Mouse (Mus musculus): ENCODE measurements around the gene Scd3.
"Not testable (repeated sequence)": the region's sequence is repeated elsewhere in the genome, so short reads cannot be mapped to it uniquely, and the experiment has no call there.

Scd3 gene

DNA sequence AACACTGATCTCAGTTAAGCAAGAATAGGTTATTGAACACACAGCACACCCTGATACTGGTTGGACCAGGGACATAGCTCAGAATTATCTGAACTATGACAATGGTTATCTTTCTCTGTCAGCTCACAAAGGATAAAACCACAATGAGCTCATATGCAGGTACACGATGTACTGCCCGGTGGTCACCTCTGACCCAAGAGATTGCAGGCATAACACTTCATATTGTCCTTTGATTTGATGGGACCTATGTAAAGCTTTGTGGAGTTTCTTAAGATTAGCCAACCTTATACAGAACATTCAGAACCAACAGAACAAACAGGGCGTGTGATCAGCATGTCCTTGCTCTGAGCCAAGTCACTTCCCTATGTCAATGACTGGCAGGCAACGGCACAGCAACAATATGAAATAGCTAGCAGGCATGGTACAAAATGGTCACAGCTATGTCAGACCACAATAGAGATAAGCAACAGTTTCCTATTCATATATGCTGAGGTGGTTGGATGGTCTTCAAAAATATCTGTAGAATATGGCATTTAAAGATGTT is 28.6 kb downstream of the Scd3 start:
- in situ Hi-C loops (cut with MboI, MseI): no loop called here

DNA sequence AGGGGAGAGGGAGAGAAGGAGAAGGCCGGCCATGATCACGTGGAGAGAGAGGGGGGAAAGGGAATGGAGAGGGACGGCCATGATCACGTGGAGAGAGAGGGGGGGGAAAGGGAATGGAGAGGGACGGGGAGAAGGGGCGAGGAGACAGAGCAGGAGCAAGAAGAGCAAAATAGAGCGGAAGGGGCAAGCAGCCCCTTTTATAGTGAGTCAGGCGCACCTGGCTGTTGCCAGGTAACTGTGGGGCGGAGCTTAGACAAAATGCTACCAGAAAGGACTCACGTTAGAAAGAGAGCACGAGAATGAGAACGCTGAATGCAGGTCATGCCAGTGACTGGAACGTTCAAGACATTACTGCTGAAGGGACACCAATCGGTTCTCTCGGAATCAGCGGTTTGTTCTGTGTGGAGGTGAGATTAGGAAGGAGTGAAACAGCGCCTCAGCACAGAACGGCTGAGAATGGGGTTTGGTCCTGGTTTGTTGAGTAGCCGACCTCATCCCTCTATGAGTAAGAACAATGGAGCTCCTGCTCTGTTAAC is 34.5 kb downstream of the Scd3 start:
- in situ Hi-C loops (cut with MboI, MseI): no loop called here

DNA sequence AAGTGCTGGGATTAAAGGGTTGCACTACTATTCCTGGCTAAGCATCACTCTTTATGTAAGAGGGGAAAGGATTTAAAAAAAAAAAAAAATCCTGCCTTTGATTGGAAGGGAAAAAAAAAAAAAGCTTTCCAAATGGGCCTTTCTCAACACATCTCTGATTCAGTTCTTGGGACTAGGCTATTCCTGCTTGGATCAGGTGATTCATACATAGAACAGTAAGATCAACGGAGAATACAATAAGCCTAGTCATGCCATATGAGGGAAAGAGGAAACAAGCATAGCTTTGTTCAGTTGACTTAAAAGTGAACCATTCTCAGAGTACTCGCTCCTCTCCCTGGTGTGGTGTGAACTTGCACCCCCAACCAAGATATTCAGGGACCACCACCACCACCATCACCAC is 35.8 kb downstream of the Scd3 start:
- in situ Hi-C loops (cut with MboI, MseI): no loop called here

DNA sequence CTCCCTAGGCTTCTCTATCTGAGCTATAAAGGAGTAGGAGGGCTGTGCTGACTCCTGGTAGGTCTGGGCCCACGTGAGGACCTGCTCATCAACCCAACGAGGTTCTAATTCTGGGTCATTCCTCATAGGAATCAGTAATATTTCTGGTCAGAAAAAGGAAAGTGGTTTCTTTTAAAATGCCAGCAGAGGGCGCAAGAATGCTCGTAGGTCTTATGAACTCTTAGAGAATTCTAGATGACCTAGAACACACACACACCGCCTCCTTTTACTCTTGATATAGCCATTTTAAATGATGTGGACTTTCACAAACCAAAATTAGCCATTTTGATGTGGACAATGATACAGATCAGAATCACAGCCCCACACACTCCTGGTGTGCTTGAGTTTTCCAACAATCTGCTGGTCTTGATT is 42.7 kb downstream of the Scd3 start:
- in situ Hi-C loops (cut with MboI, MseI): loop anchor here (5.0 kb wide), 1 partner anchor 52 kb away; no protein-coding TSS in a partner anchor

DNA sequence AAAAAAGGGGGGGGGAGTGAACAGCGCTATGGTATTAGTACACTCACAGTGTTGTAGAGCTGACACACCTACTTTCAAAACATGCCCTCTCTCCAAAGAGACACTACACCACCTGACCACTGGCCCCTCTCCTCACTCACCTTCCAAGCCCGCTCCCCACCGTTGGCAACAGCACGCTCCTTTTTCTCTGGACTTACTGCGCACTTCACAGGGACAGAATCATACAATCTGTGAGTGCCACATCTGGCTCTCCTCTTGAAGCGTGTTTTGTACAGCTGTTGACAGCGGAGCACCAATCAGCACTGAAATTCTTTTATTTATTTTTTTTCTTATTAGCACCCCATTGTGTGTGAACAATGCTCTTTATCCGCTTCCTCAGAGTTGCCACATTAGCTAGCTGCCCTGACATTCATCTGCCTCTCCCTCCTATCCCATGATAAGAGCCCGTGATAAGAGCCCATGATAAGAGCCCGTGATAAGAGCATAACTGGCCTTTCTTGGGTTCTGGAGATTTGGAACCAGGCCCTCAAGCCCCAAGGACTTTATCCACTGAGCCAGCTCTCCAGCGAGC is 43.4 kb downstream of the Scd3 start:
- in situ Hi-C loops (cut with MboI, MseI): loop anchor here (5.0 kb wide), 1 partner anchor 51 kb away; no protein-coding TSS in a partner anchor

DNA sequence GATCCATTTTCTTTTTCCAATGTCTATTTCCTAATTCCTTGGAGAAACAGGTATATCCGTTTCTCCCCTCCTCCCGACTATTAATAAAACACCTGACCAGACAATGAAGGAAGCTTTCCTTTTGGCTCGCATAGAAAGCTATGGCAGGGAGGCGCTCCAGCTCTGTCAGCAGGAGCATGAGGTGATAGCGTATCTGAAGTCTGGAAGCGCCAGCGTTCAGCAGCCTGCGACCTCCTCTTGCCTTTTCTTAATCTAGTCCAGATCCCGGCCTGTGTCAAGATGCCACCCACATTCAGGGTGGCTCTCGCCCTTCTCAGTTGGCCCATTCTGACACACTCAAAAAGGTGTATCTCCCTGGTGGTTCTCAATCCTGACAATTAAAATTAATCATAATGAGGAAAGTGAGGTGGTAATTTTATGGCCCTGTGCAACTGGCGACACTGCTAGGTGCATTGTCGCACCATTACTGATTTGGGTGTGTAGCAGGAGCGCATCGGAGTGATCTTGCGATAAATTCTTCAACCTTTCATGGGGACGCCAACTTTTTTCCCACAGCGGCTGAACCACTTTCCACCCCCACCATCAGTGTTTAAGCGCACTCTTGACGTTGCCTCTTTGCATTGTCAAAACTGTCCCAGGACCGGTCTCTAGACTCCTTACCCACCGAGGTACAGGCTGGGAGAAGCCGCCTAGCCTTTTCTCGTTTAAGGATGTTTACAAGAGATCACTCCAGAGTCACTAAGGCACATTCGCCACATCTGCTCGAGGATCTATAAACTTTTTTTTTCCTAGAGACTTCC is 44.4 kb downstream of the Scd3 start:
- in situ Hi-C loops (cut with MboI, MseI): loop anchor here (5.0 kb wide), 1 partner anchor 50 kb away; no protein-coding TSS in a partner anchor

DNA sequence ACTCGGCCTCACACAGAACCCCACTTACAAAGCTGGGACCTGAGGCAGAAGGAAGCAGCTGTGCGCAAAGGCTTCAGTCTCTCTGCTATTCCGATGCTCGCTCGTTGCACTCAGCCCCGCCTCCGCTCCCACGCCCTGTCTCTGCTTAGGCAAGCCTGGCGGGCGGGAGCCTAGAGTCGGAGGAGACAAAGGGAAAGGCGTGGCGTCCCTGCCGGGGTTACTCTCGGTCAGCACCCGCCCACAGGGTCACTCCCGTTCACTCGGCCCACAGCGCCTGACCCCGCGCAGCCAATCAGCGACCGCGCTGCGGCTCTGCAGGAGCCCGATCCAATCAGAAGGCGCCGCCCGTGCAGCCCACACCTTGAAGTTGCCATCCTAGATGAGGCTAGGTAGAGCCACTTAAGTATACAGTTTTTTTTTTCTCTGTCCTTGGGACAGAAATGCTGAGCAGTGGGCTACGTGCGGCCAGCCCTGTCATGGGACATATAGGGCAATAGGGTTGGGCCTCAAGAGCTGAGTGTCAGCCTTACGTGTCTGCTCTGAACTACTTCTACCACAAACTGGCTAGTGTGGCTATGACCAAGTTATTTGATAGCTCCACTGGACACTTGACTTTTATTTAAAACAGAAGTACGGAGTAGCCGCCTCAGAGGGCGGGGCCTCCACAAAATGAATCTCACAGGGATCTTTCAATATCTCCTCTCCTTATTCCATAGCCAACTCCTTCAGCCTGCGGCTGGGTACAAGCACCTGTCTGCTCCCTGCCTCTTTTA is 45.2 kb downstream of the Scd3 start:
- in situ Hi-C loops (cut with MboI, MseI): loop anchor here (5.0 kb wide), 1 partner anchor 49 kb away; no protein-coding TSS in a partner anchor

DNA sequence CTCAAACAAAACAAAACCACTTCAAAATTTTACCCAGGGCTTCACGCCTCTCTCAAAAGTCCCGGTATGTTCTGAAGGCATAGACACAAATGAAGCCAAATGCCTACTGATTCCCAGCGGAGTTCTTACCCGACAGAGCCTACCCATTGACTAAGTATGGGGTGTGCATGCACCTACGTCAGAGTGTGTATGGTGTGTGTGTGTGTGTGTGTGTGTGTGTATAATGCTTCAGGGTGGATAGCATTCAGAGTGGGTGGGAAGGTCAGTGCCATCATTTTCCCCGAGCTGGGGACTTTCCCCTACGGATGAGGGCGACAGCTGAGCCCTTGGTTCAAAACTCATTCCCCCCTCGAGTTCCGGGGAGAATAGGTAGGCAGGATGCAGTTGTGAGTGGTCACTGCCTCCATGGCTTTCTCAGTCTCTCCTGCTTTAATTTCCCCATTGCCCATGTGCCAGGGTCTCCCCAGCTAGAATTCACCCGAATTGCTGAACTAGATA is 45.8 kb downstream of the Scd3 start:
- in situ Hi-C loops (cut with MboI, MseI): loop anchor here (5.0 kb wide), 1 partner anchor 48 kb away; no protein-coding TSS in a partner anchor

DNA sequence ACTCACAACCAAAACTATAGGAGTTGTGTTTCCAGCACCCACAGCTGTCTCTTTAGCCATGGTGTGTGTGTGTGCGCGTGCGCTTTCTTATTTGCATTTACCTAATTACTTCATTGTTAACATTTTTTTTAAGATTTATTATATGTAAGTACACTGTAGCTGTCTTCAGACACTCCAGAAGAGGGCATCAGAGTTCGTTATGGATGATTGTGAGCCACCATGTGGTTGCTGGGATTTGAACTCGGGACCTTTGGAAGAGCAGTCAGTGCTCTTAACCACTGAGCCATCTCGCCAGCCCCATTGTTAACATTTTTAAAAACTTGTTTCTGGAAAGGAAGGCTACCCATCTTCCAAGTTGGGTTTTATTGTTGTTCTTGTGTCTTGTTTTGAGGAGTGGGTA is 48.1 kb downstream of the Scd3 start:
- in situ Hi-C loops (cut with MboI, MseI): not testable (repeated sequence)

DNA sequence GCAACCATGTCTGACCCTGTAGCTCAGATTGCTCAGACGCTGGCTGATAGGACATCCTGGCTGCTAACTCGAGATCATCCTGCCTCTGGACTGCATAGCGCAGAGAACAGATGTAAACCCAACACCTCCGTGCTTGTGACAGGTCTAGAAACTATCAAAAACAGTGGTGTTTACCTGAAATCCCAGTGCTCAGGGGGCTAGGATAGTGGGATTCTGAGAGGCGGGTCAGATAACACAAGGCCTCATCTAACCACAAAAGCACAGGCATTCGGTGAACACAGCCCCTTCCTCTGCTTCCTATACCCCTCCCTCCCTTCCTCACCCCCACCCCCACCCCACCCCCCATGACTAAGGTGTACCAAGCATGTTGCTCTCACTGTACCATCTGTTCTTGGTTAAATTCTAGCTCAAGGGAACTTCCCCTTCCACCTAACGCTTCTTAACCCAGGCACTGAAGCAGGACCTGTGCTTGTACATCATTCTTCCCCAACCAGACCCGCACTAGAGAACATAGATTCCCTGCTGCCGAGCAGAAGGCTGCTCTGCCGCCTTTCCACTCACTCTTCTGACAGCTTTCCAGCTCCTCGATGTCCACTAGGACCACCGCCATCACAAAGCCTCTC is 49.0 kb downstream of the Scd3 start:
- in situ Hi-C loops (cut with MboI, MseI): no loop called here

DNA sequence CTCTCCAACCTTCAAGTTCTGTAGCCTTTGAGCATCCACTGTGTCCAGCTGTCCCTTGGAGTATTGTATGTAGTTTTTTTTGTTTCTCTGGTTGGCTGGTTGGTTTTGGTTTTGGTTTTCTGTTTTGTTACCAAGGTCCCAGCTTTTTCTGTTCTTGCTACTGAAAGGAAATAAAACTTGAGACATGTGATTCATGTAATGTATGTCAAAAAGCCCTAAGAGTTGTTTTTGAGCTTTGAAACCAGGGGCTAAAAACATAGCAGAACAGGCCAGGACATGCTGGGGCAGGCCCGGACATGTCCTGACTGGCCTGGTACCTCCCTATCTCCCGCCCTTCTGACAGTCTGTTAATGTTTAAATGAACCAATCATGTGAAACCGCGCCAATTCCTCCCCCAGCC is 51.0 kb downstream of the Scd3 start:
- in situ Hi-C loops (cut with MboI, MseI): not testable (repeated sequence)

DNA sequence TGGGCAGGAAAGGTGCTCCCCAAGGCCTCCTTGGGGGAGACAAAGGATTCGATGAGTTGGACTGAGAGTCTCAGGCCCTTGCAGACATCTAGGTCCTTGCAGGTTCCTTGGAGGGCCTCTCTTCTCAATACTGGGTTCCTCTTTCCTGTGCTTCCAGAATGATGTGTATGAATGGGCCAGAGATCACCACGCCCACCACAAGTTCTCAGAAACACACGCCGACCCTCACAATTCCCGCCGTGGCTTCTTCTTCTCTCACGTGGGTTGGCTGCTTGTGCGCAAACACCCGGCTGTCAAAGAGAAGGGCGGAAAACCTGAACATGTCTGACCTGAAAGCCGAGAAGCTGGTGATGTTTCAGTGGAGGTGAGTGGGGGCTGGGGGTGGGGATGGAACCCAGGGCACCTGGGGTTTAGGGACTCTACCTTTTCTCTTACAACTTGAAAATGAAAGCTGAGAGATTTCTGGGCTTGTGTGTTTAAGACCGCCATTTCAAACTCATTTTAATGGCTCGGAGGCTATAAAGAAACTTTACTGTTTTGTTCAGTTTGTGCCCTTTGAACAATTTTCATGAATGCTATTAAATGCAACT is 54.4 kb downstream of the Scd3 start:
- in situ Hi-C loops (cut with MboI, MseI): no loop called here

DNA sequence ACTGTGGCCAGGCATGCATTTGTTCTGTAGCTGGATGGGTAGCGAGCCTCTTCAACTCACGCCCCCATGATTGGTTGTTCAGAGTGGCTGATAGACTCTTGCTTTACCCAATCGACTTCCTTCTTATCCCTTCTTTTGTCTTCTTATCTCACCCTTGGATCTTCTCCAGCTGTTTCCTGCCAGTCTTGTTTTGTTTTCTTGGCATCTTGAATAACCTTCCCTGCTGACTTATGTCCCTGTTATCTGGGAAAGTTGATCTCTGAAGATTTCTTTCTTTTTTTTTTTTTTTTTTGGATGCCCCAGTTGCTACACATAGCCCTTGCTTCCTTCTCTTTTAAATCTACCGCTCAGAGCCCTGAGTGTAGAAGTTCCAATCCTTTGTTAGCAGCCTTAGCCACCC is 56.4 kb downstream of the Scd3 start:
- in situ Hi-C loops (cut with MboI, MseI): no loop called here

DNA sequence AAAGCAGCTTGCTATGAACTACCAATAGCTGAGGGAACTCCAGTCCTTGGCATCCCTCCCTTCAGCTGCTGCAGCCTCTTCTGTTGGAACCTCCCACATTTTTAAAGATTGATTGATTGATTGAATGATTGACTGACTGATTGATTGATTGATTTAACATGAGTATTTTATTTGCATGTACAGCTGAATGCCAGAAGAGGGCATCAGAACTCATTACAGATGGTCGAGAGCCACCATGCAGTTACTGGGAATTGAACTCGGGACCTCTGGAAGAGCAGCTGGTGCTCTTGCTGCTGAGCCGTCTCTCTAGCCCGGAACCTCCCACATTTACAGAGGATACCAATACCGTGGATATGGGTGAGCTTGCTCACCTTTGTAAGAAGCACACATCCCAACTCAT is 57.4 kb downstream of the Scd3 start:
- in situ Hi-C loops (cut with MboI, MseI): no loop called here

DNA sequence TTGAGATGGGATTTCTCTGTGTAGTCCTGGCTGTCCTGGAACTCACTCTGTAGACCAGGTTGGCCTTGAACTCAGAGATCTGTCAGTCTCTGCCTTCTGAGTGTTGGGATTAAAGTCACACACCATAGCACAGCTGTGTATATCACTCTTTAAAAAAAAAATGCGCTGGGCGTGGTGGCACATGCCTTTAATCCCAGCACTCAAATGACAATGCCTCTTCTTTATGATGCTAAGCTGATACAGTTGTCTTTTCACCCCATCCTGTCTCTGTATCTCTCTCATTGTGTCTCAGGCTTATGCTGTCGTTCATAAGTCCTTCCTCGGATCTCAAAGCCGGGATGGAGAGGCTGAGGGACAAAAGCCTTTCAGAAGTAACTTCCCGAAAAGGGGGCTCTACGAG is 58.7 kb downstream of the Scd3 start:
- in situ Hi-C loops (cut with MboI, MseI): no loop called here

DNA sequence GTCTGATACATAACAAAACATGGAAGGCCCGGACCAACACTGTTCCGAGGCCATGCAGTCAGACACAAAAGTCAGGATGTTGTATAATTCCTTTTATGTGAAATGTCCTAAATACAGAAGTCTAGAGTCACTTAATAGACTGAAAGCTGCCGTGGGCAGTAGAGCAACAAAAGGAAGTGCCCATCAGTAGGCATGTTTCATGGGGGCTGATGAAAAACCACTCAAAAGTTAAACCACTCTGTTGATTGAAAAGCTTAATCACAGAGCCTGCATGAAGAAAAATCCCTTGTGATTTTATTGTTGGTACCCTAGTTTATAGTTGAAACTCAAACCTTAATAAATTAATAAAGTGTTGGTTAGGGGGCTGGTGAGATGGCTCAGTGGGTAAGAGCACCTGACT is 60.5 kb downstream of the Scd3 start:
- in situ Hi-C loops (cut with MboI, MseI): no loop called here

DNA sequence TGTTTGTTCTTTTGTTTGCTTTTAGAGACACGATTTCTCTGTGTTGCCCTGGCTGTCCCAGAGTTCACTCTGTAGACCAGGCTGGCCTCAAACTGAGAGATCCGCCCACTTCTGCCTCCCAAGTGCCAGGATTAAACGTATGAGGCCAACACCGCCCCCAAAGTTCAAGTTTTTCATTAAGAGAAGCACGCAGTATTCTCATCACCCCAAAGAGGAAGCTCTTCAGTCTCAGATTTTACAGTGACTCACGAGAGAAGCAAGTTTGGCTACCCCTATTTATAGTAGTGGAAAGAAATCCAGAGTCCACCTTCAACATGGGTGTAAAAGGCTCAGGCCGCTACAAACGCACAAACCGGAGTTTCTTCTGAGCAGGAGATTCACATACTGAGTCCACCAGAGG is 61.2 kb downstream of the Scd3 start:
- in situ Hi-C loops (cut with MboI, MseI): no loop called here

DNA sequence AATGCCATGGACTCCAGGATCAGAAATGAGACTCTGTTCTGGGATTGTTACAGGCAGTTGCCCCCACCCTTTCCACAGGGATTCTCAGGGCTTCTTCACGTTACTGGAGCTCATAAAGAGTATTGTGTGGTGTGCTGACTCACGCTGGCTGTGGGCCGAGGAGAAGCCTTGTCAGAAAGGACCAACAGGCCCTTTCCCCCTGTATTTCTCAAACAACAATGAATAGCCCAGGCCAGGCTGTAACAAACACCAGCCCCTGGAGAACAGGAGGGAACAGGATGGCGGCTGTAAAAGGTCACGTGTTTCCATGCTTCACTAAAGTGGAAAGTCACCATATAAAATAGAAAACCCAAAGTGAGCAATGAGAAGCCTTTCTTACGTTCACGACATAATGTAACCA is 62.2 kb downstream of the Scd3 start:
- in situ Hi-C loops (cut with MboI, MseI): no loop called here

DNA sequence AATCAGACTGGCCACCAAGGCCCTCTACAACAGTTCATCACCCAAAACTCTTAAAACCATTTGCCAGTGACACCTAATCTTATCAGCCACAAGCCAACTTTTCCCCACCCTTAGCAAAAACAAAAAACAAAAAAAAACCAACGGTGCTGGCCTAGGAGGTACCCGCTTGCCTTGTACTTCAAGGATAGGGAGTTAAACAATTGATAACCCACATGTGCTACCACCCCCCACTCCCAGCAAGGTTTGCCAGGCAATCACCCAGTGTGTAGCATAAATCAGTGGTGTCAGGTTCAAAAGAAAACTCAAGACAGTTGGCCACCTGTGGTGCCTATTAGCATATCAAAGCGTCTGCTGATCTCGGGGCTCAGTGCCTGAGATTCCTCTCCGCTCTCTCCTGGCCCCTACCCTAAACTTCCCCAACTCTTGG is 62.9 kb downstream of the Scd3 start:
- in situ Hi-C loops (cut with MboI, MseI): no loop called here

DNA sequence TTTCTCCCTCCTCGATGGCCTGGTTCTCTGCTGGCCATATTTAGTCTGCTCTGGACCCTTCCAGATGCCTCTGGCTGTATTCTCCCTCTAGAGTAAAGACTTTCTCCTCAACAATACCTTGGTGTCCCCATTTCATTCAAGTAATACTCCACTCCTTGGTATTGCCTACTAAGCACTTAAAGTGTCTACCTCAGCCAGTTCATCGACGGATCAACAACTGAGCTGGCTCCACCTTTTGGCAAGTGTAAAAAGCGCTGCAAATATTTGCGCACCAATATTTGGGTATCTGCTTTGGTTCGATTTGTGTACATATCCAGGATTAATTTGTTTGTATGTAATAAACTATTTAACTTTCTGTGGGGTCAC is 63.4 kb downstream of the Scd3 start:
- in situ Hi-C loops (cut with MboI, MseI): no loop called here
